Mouse (Mus musculus) heart, embryonic 15.5 days (tissue): ENCODE measurements around the gene Ebp. TPM values are rescaled to one million over a fixed set of nuclear protein-coding genes. Genes with fewer than 3 reads are reported as not detected.

Source experiments
- ATAC-seq: fragments of 200-750 bp; cut with Nextera tagmentation; replicated peaks from 2 replicates; pipeline ENCODE4 v1.8.0; 2017; ENCODE audit warnings: low read depth, moderate TSS enrichment; ENCODE audit not compliant: insufficient number of reproducible peaks, insufficient read depth, low FRiP score
- H3K27ac ChIP-seq: fragments of 300-500 bp; sonication (generic); 2 replicates; pipeline ENCODE4 v1.5.1; 2015; ENCODE audit warnings: mild to moderate bottlenecking, inconsistent platforms
- H3K27me3 ChIP-seq: fragments of 300-500 bp; sonication (generic); 2 replicates; pipeline ENCODE4 v1.6.1; 2015; ENCODE audit warnings: inconsistent platforms
- H3K36me3 ChIP-seq: fragments of 300-500 bp; sonication (generic); 2 replicates; pipeline ENCODE4 v1.6.1; 2015; ENCODE audit warnings: mild to moderate bottlenecking, inconsistent platforms
- H3K4me1 ChIP-seq: fragments of 300-500 bp; sonication (generic); replicated peaks from 2 replicates; pipeline ENCODE4 v1.6.1; 2015; ENCODE audit warnings: inconsistent platforms
- H3K4me2 ChIP-seq: fragments of 300-500 bp; sonication (generic); 2 replicates; pipeline ENCODE4 v1.6.1; 2015; ENCODE audit warnings: inconsistent platforms, mild to moderate bottlenecking, moderate library complexity
- H3K4me3 ChIP-seq: fragments of 300-500 bp; sonication (generic); 2 replicates; pipeline ENCODE4 v1.5.1; 2015; ENCODE audit warnings: mild to moderate bottlenecking, inconsistent platforms
- H3K9ac ChIP-seq: fragments of 300-500 bp; sonication (generic); 2 replicates; pipeline ENCODE4 v1.6.1; 2015; ENCODE audit warnings: mild to moderate bottlenecking, inconsistent platforms
- H3K9me3 ChIP-seq: fragments of 300-500 bp; sonication (generic); replicated peaks from 2 replicates; pipeline ENCODE4 v1.6.1; 2016; ENCODE audit warnings: inconsistent platforms
- WGBS: fragments of 180-500 bp; shearing (Covaris S2); methylation state at CpG from one replicate; pipeline ENCODE4 v1.1.7; 2015; ENCODE audit warnings: mixed read lengths; 5-methylcytosine and 5-hydroxymethylcytosine counted together
- polyA plus RNA-seq: library from polyadenylated mRNA; unstranded; fragments of >200 nt; fragmentation: Nextera tagmentation; extraction: Ambion mirVana; gene quantifications from 2 replicates; pipeline ENCODE4 v1.2.1, GENCODE M21; 2015

Gene Ebp
- polyA plus RNA-seq, 1 experiment from 2014 or later = 27.9 TPM

DNA sequence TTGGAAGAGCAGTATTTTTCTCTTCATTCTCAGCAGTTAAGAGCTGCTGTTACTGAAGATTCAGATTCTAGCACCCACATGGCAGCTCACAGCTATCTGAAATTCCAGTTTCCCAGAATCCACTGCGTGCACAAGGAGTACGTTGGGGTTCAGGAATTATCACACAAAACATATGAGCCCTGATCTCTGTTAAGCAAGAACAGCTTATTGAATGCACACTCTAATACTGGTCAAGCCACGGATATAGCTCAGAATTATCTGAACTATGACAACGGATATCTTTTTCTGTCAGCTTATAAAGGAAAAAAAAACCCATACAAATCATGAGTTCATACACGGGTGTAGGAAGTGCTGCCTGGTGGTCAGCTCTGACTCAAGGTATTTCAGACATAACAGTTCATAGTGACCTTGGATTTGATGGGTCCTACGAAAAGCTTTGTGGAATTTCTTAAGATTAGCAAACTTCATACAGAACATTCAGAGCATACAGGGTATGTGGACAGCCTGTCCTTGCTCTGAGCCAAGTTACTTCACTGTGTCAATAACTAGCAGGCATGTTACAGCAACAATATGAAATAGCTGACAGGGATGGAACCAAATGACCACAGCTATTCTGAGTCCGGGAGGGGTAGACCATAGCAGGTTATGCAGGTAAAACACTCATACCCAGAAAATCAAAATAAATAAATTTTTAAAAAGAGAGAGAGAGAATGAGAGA, 18.3 kb upstream of the Ebp start:
- no peak for ATAC-seq
- 65% methylated on average over 7 of the region's 7 CpGs for WGBS
- Histone ChIP-seq H3K27me3 (no peaks in the 10 kb centered on the region), H3K4me1 (no peaks in the 10 kb centered on the region), H3K36me3 (no peaks in the 10 kb centered on the region), H3K9me3 (no peaks in the 10 kb centered on the region), H3K4me2 (no peak overlapping the region), H3K27ac (no peak overlapping the region), H3K9ac (no peak overlapping the region), H3K4me3 (no peak overlapping the region)

- Histone ChIP-seq H3K4me1 (no peaks in the 10 kb centered on the region), H3K9ac (no peak overlapping the region), H3K9me3 (no peaks in the 10 kb centered on the region), H3K4me3 (no peak overlapping the region), H3K27me3 (no peaks in the 10 kb centered on the region), H3K4me2 (no peak overlapping the region), H3K27ac (no peak overlapping the region), H3K36me3 (no peaks in the 10 kb centered on the region)
- ATAC-seq = no peak
- WGBS = 33% methylated on average over 2 of the region's 2 CpGs
These were observed 16.4 kb upstream of the Ebp start for GRCm38 (mm10) chrX:8209720-8210119.

- Histone ChIP-seq H3K36me3 (no peaks in the 10 kb centered on the region), H3K9ac (no peak overlapping the region), H3K27me3 (no peaks in the 10 kb centered on the region), H3K4me3 (no peak overlapping the region), H3K9me3 (no peaks in the 10 kb centered on the region), H3K4me1 (no peaks in the 10 kb centered on the region), H3K4me2 (peak overlapping the region; percentile 81), H3K27ac (no peak overlapping the region)
- no peak for ATAC-seq
- 29% methylated on average over 4 of the region's 4 CpGs for WGBS
These were observed 13.9 kb upstream of the Ebp start for GRCm38 (mm10) chrX:8207224-8207623.

- H3K9me3 ChIP-seq = no peaks in the 10 kb centered on the region
- H3K27ac ChIP-seq = no peak overlapping the region
- peak overlapping the region; percentile 61 for H3K4me3 ChIP-seq
- ATAC-seq = no peak
- 11% methylated on average over 11 of the region's 11 CpGs for WGBS
- H3K4me1 ChIP-seq = no peaks in the 10 kb centered on the region
- no peaks in the 10 kb centered on the region for H3K36me3 ChIP-seq
- peak overlapping the region; percentile 81 for H3K4me2 ChIP-seq
- H3K27me3 ChIP-seq = no peaks in the 10 kb centered on the region
- no peak overlapping the region for H3K9ac ChIP-seq
These were observed 13.4 kb upstream of the Ebp start for GRCm38 (mm10) chrX:8206694-8207197.

DNA sequence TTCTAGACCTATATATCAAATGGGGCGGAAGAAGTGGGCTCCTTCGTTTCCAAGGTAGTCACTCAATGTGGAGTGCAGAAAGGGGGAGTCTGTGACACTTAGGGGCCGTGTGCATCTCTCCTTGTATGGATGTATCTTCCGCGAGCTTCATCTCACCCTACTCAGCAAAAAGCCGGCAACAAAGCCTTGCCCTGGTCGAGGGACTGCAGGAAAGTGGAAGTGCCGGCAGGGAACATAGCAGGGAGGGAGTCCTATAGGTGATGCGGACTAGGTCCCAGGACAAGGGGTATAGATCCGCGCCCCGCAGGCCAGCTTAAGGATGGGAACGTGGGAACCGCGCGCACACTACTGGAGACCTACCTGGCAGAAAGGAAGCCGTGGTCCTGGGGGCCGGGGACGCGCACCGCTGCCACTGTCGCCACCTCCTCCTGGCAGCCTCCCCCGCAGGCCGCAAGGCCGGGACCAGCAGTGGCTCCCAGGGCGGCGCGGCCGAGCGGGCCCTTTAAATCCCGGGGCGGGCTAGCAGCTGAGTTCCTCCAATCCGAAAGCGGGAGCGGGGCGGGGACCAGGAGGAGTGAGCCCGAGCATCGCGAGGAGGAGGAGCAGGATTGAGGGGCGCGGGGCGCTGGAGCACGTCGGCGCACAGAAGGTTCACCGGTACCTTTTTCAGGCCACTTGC, 12.8 kb upstream of the Ebp start, which contains the start of gene Porcn:
Porcn (minus strand) TSS at position 511 of the 679 bp plus-strand sequence.
- Histone ChIP-seq H3K36me3 (no peaks in the 10 kb centered on the region), H3K9me3 (no peaks in the 10 kb centered on the region), H3K27ac (no peak within 1 kb of the TSS), H3K4me3 (peak within 1 kb of the TSS; percentile 61), H3K9ac (peak within 1 kb of the TSS; percentile 56), H3K4me1 (no peaks in the 10 kb centered on the region), H3K4me2 (peak within 1 kb of the TSS; percentile 81), H3K27me3 (no peaks in the 10 kb centered on the region)
- 6% methylated on average over 44 of the region's 46 CpGs for WGBS
- peak; percentile 89 for ATAC-seq

DNA sequence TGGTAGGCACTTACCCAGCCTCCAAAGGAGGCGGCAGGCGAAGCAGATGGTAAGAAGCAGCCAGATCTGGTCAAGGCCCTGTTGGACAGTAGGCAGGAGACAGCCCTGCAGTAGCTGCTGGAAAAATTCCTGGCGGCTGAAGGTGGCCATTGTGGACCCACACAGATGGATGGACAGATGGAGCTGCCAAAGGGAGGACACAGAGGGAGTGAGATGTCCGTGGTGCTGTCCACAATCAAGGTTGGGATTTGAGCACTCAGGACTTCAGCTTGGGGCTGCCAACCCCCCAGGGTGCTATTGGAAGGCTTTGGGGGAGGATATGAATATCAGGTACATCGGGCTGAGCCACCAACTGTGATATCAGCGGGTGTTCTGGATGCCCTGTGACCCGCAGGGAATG, 12.2 kb upstream of the Ebp start:
- no peak for ATAC-seq
- WGBS = 37% methylated on average over 7 of the region's 7 CpGs

DNA sequence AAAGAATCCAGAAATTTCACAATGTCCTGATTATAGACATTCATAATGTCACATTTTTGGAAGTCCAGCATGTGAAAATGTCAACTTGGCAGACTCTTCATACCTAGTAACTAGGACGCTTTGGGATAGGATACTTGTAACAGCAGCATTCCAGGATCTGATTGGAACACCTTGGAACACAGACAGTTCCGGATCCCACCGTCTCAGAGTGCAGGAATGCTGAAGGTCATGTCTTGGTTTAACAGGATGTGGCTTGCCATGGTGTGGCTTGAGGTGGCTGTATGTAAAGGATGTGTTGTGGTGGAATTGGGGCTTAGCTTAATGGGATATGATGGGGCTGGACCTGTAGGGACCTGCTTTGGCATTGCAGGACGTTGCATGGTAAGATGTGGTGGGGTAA, 11.8 kb upstream of the Ebp start:
- Histone ChIP-seq H3K9ac (no peak overlapping the region), H3K9me3 (no peaks in the 10 kb centered on the region), H3K27me3 (no peaks in the 10 kb centered on the region), H3K36me3 (no peaks in the 10 kb centered on the region), H3K4me1 (no peaks in the 10 kb centered on the region), H3K27ac (no peak overlapping the region), H3K4me3 (no peak overlapping the region), H3K4me2 (no peak overlapping the region)
- no peak for ATAC-seq
- WGBS = 63% methylated on average over 4 of the region's 4 CpGs

More for the DNA sequence above, 12.2 kb upstream of the Ebp start:
- H3K4me1 ChIP-seq = no peaks in the 10 kb centered on the region
- H3K36me3 ChIP-seq = no peaks in the 10 kb centered on the region
- no peaks in the 10 kb centered on the region for H3K9me3 ChIP-seq
- no peaks in the 10 kb centered on the region for H3K27me3 ChIP-seq
- peak overlapping the region; percentile 61 for H3K4me3 ChIP-seq
- peak overlapping the region; percentile 81 for H3K4me2 ChIP-seq
- H3K27ac ChIP-seq = no peak overlapping the region
- no peak overlapping the region for H3K9ac ChIP-seq

GRCm38 (mm10) chrX:8204076-8204475, 10.8 kb upstream of the Ebp start:
- Histone ChIP-seq H3K9ac (no peak overlapping the region), H3K9me3 (no peaks in the 10 kb centered on the region), H3K27ac (no peak overlapping the region), H3K27me3 (no peaks in the 10 kb centered on the region), H3K36me3 (no peaks in the 10 kb centered on the region), H3K4me2 (no peak overlapping the region), H3K4me3 (no peak overlapping the region), H3K4me1 (no peaks in the 10 kb centered on the region)
- no peak for ATAC-seq
- 76% methylated on average over 10 of the region's 10 CpGs for WGBS

GRCm38 (mm10) chrX:8203105-8203504, 9.8 kb upstream of the Ebp start:
- Histone ChIP-seq H3K4me3 (no peak overlapping the region), H3K9ac (no peak overlapping the region), H3K9me3 (no peaks in the 10 kb centered on the region), H3K36me3 (no peaks in the 10 kb centered on the region), H3K4me1 (no peaks in the 10 kb centered on the region), H3K4me2 (no peak overlapping the region), H3K27me3 (no peaks in the 10 kb centered on the region), H3K27ac (no peak overlapping the region)
- no peak for ATAC-seq
- WGBS = 88% methylated on average over 10 of the region's 14 CpGs

DNA sequence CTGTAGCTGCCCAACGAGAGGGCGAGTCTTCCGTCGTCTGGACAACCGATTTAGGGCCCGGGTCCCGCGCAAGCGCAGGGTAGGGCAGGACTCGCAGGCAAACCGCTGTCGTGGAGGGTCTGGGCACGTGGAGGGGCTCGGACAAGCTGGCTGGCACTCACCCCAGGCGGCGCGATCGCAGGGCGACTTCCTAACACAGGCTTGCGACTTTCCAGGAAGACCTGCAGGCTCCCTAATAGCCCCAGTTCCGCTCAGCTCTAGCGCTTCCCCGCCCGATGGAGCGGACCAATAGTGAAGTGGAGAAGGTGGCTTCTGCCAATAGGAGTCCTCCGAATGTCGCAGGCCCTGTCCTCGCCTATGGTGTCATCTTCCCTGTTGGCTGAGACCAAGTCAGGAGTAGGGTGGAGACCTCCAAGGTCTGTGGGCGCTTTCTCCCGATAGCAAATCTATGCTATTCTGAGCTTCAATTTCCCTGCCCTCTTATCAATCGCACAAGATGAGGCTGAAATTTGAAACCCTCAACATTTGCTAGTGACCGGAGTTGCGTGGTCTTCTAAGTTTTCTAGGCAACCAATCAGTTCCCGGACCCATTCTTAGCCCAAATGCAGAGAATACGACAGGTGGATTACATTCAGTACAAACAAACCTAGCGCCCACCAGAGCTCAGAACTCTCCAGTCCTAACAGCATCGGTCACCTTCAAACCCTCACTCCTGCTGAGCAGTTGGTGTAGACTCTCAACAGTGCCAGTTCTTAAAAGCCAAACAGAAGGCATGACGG, 483 bp downstream of the Ebp start:
- H3K9me3 ChIP-seq = no peaks in the 10 kb centered on the region
- 14% methylated on average over 38 of the region's 38 CpGs for WGBS
- peaks cover 5% of the 10 kb centered on the region; the same call in 1 of the 2 replicates for H3K4me1 ChIP-seq
- peak; percentile 96 for ATAC-seq
- H3K27ac ChIP-seq = peak overlapping the region; percentile 45
- H3K4me3 ChIP-seq = peak overlapping the region; percentile 67
- H3K36me3 ChIP-seq = no peaks in the 10 kb centered on the region
- H3K4me2 ChIP-seq = peak overlapping the region; percentile 71
- H3K9ac ChIP-seq = peak overlapping the region; percentile 66
- no peaks in the 10 kb centered on the region for H3K27me3 ChIP-seq

DNA sequence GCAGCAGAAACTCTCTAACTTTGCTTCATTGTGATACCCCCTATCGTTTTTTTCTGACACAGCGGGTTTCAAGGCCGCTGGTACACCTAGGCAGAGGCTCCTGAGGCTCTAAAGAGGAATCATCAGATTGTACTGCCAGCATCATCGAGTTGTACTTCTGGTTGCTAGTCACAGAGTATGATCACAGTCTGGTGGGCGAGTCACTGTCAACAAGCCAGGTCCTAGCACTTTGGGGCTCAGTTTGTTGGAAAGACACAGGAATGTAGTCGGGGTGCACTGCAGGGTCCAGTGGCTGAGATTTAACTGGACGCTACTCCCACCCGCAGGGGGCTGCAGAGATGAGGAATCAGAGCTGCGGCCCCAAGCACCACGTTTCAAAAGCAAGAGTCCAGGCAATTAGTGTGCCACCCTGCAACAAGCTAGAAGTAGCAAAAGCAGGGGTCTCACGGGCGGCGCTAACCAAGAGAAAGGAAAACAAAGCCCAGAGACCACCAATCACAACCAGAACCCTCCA, 1.1 kb downstream of the Ebp start:
- Histone ChIP-seq H3K9me3 (no peaks in the 10 kb centered on the region), H3K4me1 (peaks cover 5% of the 10 kb centered on the region; the same call in 1 of the 2 replicates), H3K4me3 (peak overlapping the region; percentile 67), H3K27ac (peak overlapping the region; percentile 37; the same call in 1 of the 2 replicates), H3K36me3 (no peaks in the 10 kb centered on the region), H3K9ac (peak overlapping the region; percentile 66), H3K27me3 (no peaks in the 10 kb centered on the region), H3K4me2 (peak overlapping the region; percentile 71)
- 7% methylated on average over 13 of the region's 13 CpGs for WGBS
- no peak for ATAC-seq
